In the genomic region with DNA sequence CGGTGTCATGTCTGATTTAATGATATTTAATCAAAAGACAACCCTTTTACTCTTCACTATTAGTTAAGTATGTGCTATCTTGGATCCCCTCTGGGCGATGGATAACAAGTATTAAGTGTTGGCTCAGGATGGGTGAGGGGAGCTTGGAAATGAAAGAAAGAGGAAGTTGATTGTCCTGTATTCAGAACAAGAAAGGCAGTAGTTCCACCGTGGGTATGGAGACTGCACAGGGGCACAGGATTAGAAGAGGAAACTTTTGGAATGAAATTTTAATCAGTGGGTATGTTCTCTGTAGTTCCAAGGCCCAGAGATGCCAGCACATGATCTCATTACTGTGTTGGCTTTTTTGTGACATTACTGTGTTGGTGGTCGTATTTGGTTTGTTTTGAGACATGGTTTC, we compare ENCODE assay signal across 23 mouse cellular contexts. TPM values are rescaled to one million over a fixed set of nuclear protein-coding genes. Genes with fewer than 3 reads are reported as not detected.
A peak's percentile ranks its signal among the peaks of the same experiment; 100 is the strongest.
DNase-seq lines count a peak whose midpoint lies in the region; ATAC-seq and TF ChIP-seq lines count a peak whose summit lies in the region.
"Had no signal": no experiment of that assay in that cellular context is flagged by ENCODE, and none has a peak within 500 bp of the region (broad histone marks: within the 10 kb centered on the region; RNA-seq: fewer than 3 reads in every experiment).

No protein-coding gene starts in this region.

- ATAC-seq in liver, embryonic 11.5 days (replicated peaks; ENCODE audit: low FRiP score): no peak
- ATAC-seq in liver, embryonic 16.5 days (ENCODE audit: low read depth): no peak
- no peak for ATAC-seq in CD4-positive, CD25-positive, alpha-beta regulatory T cell, adult 4 months
- ATAC-seq: intestine, embryonic 15.5 days had no signal

- no peak for DNase-seq in liver, embryonic 11.5 days (ENCODE audit: low spot score)
- no peak for DNase-seq in liver
- no peak for DNase-seq in cerebellum, adult 18-20 months
- DNase-seq: adrenal gland, postnatal 10 days; cerebellum, adult 11 months; cerebellum, postnatal 36 days; gastrocnemius, postnatal 10 days; heart, adult 2 months; kidney, adult 9 months; kidney, postnatal 25 days; lung, embryonic 14.5 days; lung, postnatal 4 days; thymus, postnatal 14 days had no signal

- peaks cover 21% of the 10 kb centered on the region for H3K4me1 ChIP-seq in liver, embryonic 11.5 days (replicated peaks; ENCODE audit: control insufficient read depth, insufficient read depth, low read length)
- H3K4me1 ChIP-seq in E14TG2a.4 (replicated peaks; ENCODE audit: low read depth, low read length): peaks cover 44% of the 10 kb centered on the region
- peaks cover 28% of the 10 kb centered on the region for H3K4me1 ChIP-seq in bone marrow macrophage, adult 2 months (ENCODE audit: control insufficient read depth, insufficient read depth, low read length)
- peaks cover 26% of the 10 kb centered on the region for H3K4me1 ChIP-seq in liver, embryonic 16.5 days (ENCODE audit: control insufficient read depth, low read depth, low read length)

- no peaks in the 10 kb centered on the region for H3K9me3 ChIP-seq in liver, embryonic 11.5 days (ENCODE audit: control insufficient read depth, low read length)
- peaks cover 7% of the 10 kb centered on the region for H3K9me3 ChIP-seq in E14TG2a.4 (ENCODE audit: low read length)
- peaks cover 6% of the 10 kb centered on the region for H3K9me3 ChIP-seq in liver, embryonic 16.5 days (replicated peaks; ENCODE audit: control insufficient read depth, low read length)
- H3K9me3 ChIP-seq: intestine, embryonic 15.5 days had no signal

- TF ChIP-seq POLR2A in bone marrow macrophage, adult 2 months (IDR thresholded peaks at IDR 0.05; ENCODE audit: borderline replicate concordance, low read depth, low read length): no peak

- H3K4me2 ChIP-seq in liver, embryonic 11.5 days: peak overlapping the region; percentile 93
- peak overlapping the region; percentile 69; the same call in 1 of the 2 replicates for H3K4me2 ChIP-seq in liver, embryonic 16.5 days (ENCODE audit: low read depth, low read length)

- TF ChIP-seq CTCF in E14TG2a.4 (conservative IDR thresholded peaks at IDR 0.05; ENCODE audit: low read length): no peak
- no peak for TF ChIP-seq CTCF in bone marrow macrophage, adult 2 months (IDR thresholded peaks at IDR 0.05; ENCODE audit: low read depth, low read length)

- no peak overlapping the region for H3K9ac ChIP-seq in liver, embryonic 11.5 days (ENCODE audit: low read depth, low read length)
- H3K9ac ChIP-seq in liver, embryonic 16.5 days (ENCODE audit: low read depth, low read length): no peak overlapping the region
- H3K9ac ChIP-seq: forebrain, embryonic 12.5 days had no signal

- H3K36me3 ChIP-seq in liver, embryonic 11.5 days (ENCODE audit: control insufficient read depth, insufficient read depth, low read length): no peaks in the 10 kb centered on the region
- no peaks in the 10 kb centered on the region for H3K36me3 ChIP-seq in E14TG2a.4 (ENCODE audit: insufficient read depth, low read length)
- peaks cover 4% of the 10 kb centered on the region; the same call in 1 of the 2 replicates for H3K36me3 ChIP-seq in liver, embryonic 16.5 days (ENCODE audit: control insufficient read depth, insufficient read depth)
- H3K36me3 ChIP-seq: forebrain, embryonic 12.5 days; intestine, embryonic 15.5 days had no signal

- peak overlapping the region; percentile 87; the same call in 1 of the 2 replicates for H3K27ac ChIP-seq in liver, embryonic 11.5 days (ENCODE audit: low read depth, low read length)
- H3K27ac ChIP-seq in bone marrow macrophage, adult 2 months (ENCODE audit: insufficient read depth, low read depth, low read length): 0 out of 2 replicates have a peak overlapping the region, but pooled peaks have one; percentile 93
- H3K27ac ChIP-seq in liver, embryonic 16.5 days (ENCODE audit: low read length): peak overlapping the region; percentile 98; the same call in 1 of the 2 replicates
- H3K27ac ChIP-seq: forebrain, embryonic 12.5 days; heart, adult 2 months had no signal

- no peaks in the 10 kb centered on the region for H3K27me3 ChIP-seq in liver, embryonic 11.5 days (replicated peaks; ENCODE audit: control insufficient read depth, insufficient read depth, low read length)
- H3K27me3 ChIP-seq in E14TG2a.4 (ENCODE audit: insufficient read depth, low read length): no peaks in the 10 kb centered on the region
- no peaks in the 10 kb centered on the region for H3K27me3 ChIP-seq in liver, embryonic 16.5 days (ENCODE audit: control insufficient read depth, insufficient read depth, low read depth, low read length)
- H3K27me3 ChIP-seq: forebrain, embryonic 12.5 days; intestine, embryonic 15.5 days had no signal

- 55% methylated on average over 4 of the region's 4 CpGs for WGBS in liver, embryonic 11.5 days
- WGBS in liver, embryonic 16.5 days (ENCODE audit: insufficient replicate concordance): 33% methylated on average over 4 of the region's 4 CpGs

- H3K4me3 ChIP-seq in liver, embryonic 11.5 days (ENCODE audit: low read depth, low read length): no peak overlapping the region
- H3K4me3 ChIP-seq in E14TG2a.4 (replicated peaks; ENCODE audit: low read length): peak overlapping the region; percentile 88
- no peak overlapping the region for H3K4me3 ChIP-seq in bone marrow macrophage, adult 2 months (ENCODE audit: insufficient read depth, low read length)
- no peak overlapping the region for H3K4me3 ChIP-seq in liver, embryonic 16.5 days (ENCODE audit: low read depth, low read length)
- H3K4me3 ChIP-seq: heart, adult 2 months had no signal

RNA-seq across cellular contexts. Expression of a gene that starts 1.0 kb away (rescaled TPM):
- polyA plus RNA-seq in liver, embryonic 11.5 days (2014; fragmentation: Nextera tagmentation; extraction: Ambion mirVana): 75.2 and 89.2 TPM in 2 replicates
- polyA plus RNA-seq in bone marrow macrophage, adult 2 months (2012; ENCODE audit: insufficient read depth, insufficient read length, missing spikeins): 50.0 and 54.0 TPM in 2 replicates
- 80.0 and 82.0 TPM in 2 replicates for polyA plus RNA-seq in liver, embryonic 16.5 days (2015; fragmentation: Nextera tagmentation; extraction: Ambion mirVana)
- polyA plus RNA-seq in CD4-positive, CD25-positive, alpha-beta regulatory T cell, adult 4 months (2017; shearing (Covaris generic)): 10 to 100 TPM; 33.3 to 62.9 TPM

RNA-seq across cellular contexts. Expression of a gene that starts 7.1 kb away (rescaled TPM):
- polyA plus RNA-seq in liver, embryonic 11.5 days (2014; fragmentation: Nextera tagmentation; extraction: Ambion mirVana): 0.30 and 0.92 TPM in 2 replicates
- not detected in 2 replicates for polyA plus RNA-seq in bone marrow macrophage, adult 2 months (2012; ENCODE audit: insufficient read depth, insufficient read length, missing spikeins)
- 0.35 and 0.37 TPM in 2 replicates for polyA plus RNA-seq in liver, embryonic 16.5 days (2015; fragmentation: Nextera tagmentation; extraction: Ambion mirVana)
- not detected for polyA plus RNA-seq in CD4-positive, CD25-positive, alpha-beta regulatory T cell, adult 4 months (2017; shearing (Covaris generic))
- polyA plus RNA-seq: forebrain, embryonic 12.5 days; frontal cortex, adult 2 months; hindbrain, embryonic 14.5 days; intestine, embryonic 15.5 days; limb, embryonic 11.5 days; neural tube, embryonic 11.5 days had no signal

RNA-seq across cellular contexts. Expression of a gene that starts 35.6 kb away (rescaled TPM):
- polyA plus RNA-seq in liver, embryonic 11.5 days (2014; fragmentation: Nextera tagmentation; extraction: Ambion mirVana): 0.08 and 0.48 TPM in 2 replicates
- polyA plus RNA-seq in bone marrow macrophage, adult 2 months (2012; ENCODE audit: insufficient read depth, insufficient read length, missing spikeins): 0.20 TPM in 1 of 2 replicates, not detected in the other
- polyA plus RNA-seq in liver, embryonic 16.5 days (2015; fragmentation: Nextera tagmentation; extraction: Ambion mirVana): 0.06 TPM in 1 of 2 replicates, not detected in the other
- 1 to 10 TPM; 2.0 to 3.4 TPM for polyA plus RNA-seq in CD4-positive, CD25-positive, alpha-beta regulatory T cell, adult 4 months (2017; shearing (Covaris generic))

RNA-seq across cellular contexts. Expression of a gene that starts 57.0 kb away (rescaled TPM):
- polyA plus RNA-seq in liver, embryonic 11.5 days (2014; fragmentation: Nextera tagmentation; extraction: Ambion mirVana): 83.3 and 90.1 TPM in 2 replicates
- polyA plus RNA-seq in bone marrow macrophage, adult 2 months (2012; ENCODE audit: insufficient read depth, insufficient read length, missing spikeins): 180 and 183 TPM in 2 replicates
- 46.5 and 51.0 TPM in 2 replicates for polyA plus RNA-seq in liver, embryonic 16.5 days (2015; fragmentation: Nextera tagmentation; extraction: Ambion mirVana)
- polyA plus RNA-seq in CD4-positive, CD25-positive, alpha-beta regulatory T cell, adult 4 months (2017; shearing (Covaris generic)): 100 to 1,000 TPM; 223 to 306 TPM
